Mouse (Mus musculus): ENCODE data around the gene Kcng4.

The Kcng4 gene

GRCm38 (mm10) chr8:119641058-119641457 is 5.6 kb upstream of the Kcng4 start:
- no peak for DNase-seq (ENCODE audit: low spot score)

GRCm38 (mm10) chr8:119639798-119640197 is 4.3 kb upstream of the Kcng4 start:
- DNase-seq (ENCODE audit: low spot score), result no peak

- no peak for DNase-seq (ENCODE audit: low spot score)
Measured at GRCm38 (mm10) chr8:119638261-119638660, 2.8 kb upstream of the Kcng4 start.

- DNase-seq (ENCODE audit: low spot score), result no peak
Measured at GRCm38 (mm10) chr8:119637381-119637780, 1.9 kb upstream of the Kcng4 start.

GRCm38 (mm10) chr8:119636766-119637165 is 1.3 kb upstream of the Kcng4 start:
- no peak for DNase-seq (ENCODE audit: low spot score)

- DNase-seq (ENCODE audit: low spot score), result no peak
Measured at GRCm38 (mm10) chr8:119635958-119636357, 478 bp upstream of the Kcng4 start.

GRCm38 (mm10) chr8:119634616-119635336 is 704 bp downstream of the Kcng4 start:
- no peak for DNase-seq (ENCODE audit: low spot score)

GRCm38 (mm10) chr8:119632909-119633308 is 2.6 kb downstream of the Kcng4 start:
- DNase-seq (ENCODE audit: low spot score), result no peak

- no peak for DNase-seq (ENCODE audit: low spot score)
Measured at GRCm38 (mm10) chr8:119632246-119632645, 3.2 kb downstream of the Kcng4 start.

- no peak for DNase-seq (ENCODE audit: low spot score)
Measured at GRCm38 (mm10) chr8:119630841-119631240, 4.6 kb downstream of the Kcng4 start.

GRCm38 (mm10) chr8:119627613-119628359 is 7.7 kb downstream of the Kcng4 start:
- DNase-seq (ENCODE audit: low spot score), result no peak

- no peak for DNase-seq (ENCODE audit: low spot score)
Measured at GRCm38 (mm10) chr8:119627199-119627598, 8.3 kb downstream of the Kcng4 start.

GRCm38 (mm10) chr8:119625788-119626187 is 9.7 kb downstream of the Kcng4 start:
- DNase-seq (ENCODE audit: low spot score), result no peak

GRCm38 (mm10) chr8:119624916-119625315 is 10.6 kb downstream of the Kcng4 start:
- no peak for DNase-seq (ENCODE audit: low spot score)

- DNase-seq (ENCODE audit: low spot score), result no peak
Measured at GRCm38 (mm10) chr8:119623744-119624143, 11.7 kb downstream of the Kcng4 start.

GRCm38 (mm10) chr8:119623061-119623460 is 12.4 kb downstream of the Kcng4 start:
- DNase-seq (ENCODE audit: low spot score), result no peak

GRCm38 (mm10) chr8:119622555-119622954 is 12.9 kb downstream of the Kcng4 start:
- no peak for DNase-seq (ENCODE audit: low spot score)

- no peak for DNase-seq (ENCODE audit: low spot score)
Measured at GRCm38 (mm10) chr8:119620848-119621465, 14.5 kb downstream of the Kcng4 start.

- DNase-seq (ENCODE audit: low spot score), result no peak
Measured at GRCm38 (mm10) chr8:119620116-119620840, 15.2 kb downstream of the Kcng4 start.

GRCm38 (mm10) chr8:119618887-119619286 is 16.6 kb downstream of the Kcng4 start:
- DNase-seq (ENCODE audit: low spot score), result no peak

- no peak for DNase-seq (ENCODE audit: low spot score)
Measured at GRCm38 (mm10) chr8:119617586-119617985, 17.9 kb downstream of the Kcng4 start.

- DNase-seq (ENCODE audit: low spot score), result no peak
Measured at GRCm38 (mm10) chr8:119616811-119617210, 18.7 kb downstream of the Kcng4 start.

Data from c-Kit-positive CD71-positive TER-119-positive erythroid progenitor cells, embryonic 14.5 days (primary cell).